In genomic region chr2:66867457-66868216, GRCm38 (mm10) we compare ENCODE assay signal across 23 mouse cellular contexts.
"Had no signal": no experiment of that assay in that cellular context is flagged by ENCODE, and none has a peak within 500 bp of the region (broad histone marks: within the 10 kb centered on the region; RNA-seq: fewer than 3 reads in every experiment).

No protein-coding gene starts in this region.

- H3K4me1 ChIP-seq: heart, embryonic 13.5 days; heart, embryonic 15.5 days; hindbrain, embryonic 13.5 days; limb, embryonic 10.5 days; limb, embryonic 12.5 days had no signal

- H3K9me3 ChIP-seq: heart, embryonic 13.5 days; heart, embryonic 15.5 days; hindbrain, embryonic 13.5 days; limb, embryonic 10.5 days; limb, embryonic 12.5 days had no signal

- H3K9ac ChIP-seq: heart, embryonic 13.5 days; heart, embryonic 15.5 days; hindbrain, embryonic 13.5 days; limb, embryonic 12.5 days had no signal

- H3K27ac ChIP-seq: gastrocnemius, adult 2 months; heart, adult 2 months; heart, embryonic 13.5 days; heart, embryonic 15.5 days; hindbrain, embryonic 13.5 days; layer of hippocampus, adult 2 months; left cerebral cortex, adult 2 months; limb, embryonic 10.5 days; limb, embryonic 12.5 days had no signal

- H3K4me3 ChIP-seq: gastrocnemius, adult 2 months; heart, adult 2 months; heart, embryonic 13.5 days; heart, embryonic 15.5 days; hindbrain, embryonic 13.5 days; layer of hippocampus, adult 2 months; left cerebral cortex, adult 2 months; limb, embryonic 10.5 days; limb, embryonic 12.5 days had no signal

- DNase-seq: gastrocnemius, adult 2 months; gastrocnemius, postnatal 10 days; gastrocnemius, postnatal 25 days; heart, adult 11 months; heart, adult 2 months; heart, postnatal 14 days; heart, postnatal 36 days; kidney, adult 18-20 months; kidney, adult 8-10 months; kidney, postnatal 10 days; kidney, postnatal 25 days; kidney, postnatal 4 days had no signal

- H3K27me3 ChIP-seq: heart, embryonic 13.5 days; heart, embryonic 15.5 days; hindbrain, embryonic 13.5 days; limb, embryonic 12.5 days had no signal

- H3K4me2 ChIP-seq: heart, embryonic 11.5 days; heart, embryonic 13.5 days; heart, embryonic 15.5 days; hindbrain, embryonic 13.5 days; limb, embryonic 12.5 days; liver, embryonic 11.5 days had no signal

- ATAC-seq: forebrain, embryonic 16.5 days; hindbrain, embryonic 16.5 days had no signal

- H3K36me3 ChIP-seq: heart, embryonic 13.5 days; heart, embryonic 15.5 days; hindbrain, embryonic 13.5 days; limb, embryonic 10.5 days; limb, embryonic 12.5 days had no signal
